In genomic region chr2:68349593-68350383, GRCm38 (mm10) we compare ENCODE assay signal across 9 mouse cellular contexts.
DNase-seq lines count a peak whose midpoint lies in the region; ATAC-seq and TF ChIP-seq lines count a peak whose summit lies in the region.
"Had no signal": no experiment of that assay in that cellular context is flagged by ENCODE, and none has a peak within 500 bp of the region (broad histone marks: within the 10 kb centered on the region; RNA-seq: fewer than 3 reads in every experiment).

No protein-coding gene starts in this region.

- H3K36me3 ChIP-seq in forebrain, postnatal 0 days (ENCODE audit: insufficient read depth): peaks cover 10% of the 10 kb centered on the region
- H3K36me3 ChIP-seq in megakaryocyte, embryonic 14.5 days (replicated peaks; ENCODE audit: low read length): no peaks in the 10 kb centered on the region
- H3K36me3 ChIP-seq: liver, embryonic 15.5 days had no signal

- no peaks in the 10 kb centered on the region for H3K4me1 ChIP-seq in forebrain, postnatal 0 days (ENCODE audit: insufficient read depth)
- peaks cover 8% of the 10 kb centered on the region; the same call in 1 of the 2 replicates for H3K4me1 ChIP-seq in megakaryocyte, embryonic 14.5 days
- H3K4me1 ChIP-seq: liver, embryonic 15.5 days had no signal

- TF ChIP-seq CTCF in Patski (IDR thresholded peaks at IDR 0.05): peak; percentile 89
- peak; percentile 90 for TF ChIP-seq CTCF in forebrain, postnatal 0 days (IDR thresholded peaks at IDR 0.05; ENCODE audit: low read depth)

- no peak overlapping the region for H3K9ac ChIP-seq in forebrain, postnatal 0 days
- H3K9ac ChIP-seq: liver, embryonic 15.5 days had no signal

- no peaks in the 10 kb centered on the region for H3K27me3 ChIP-seq in Patski
- H3K27me3 ChIP-seq in forebrain, postnatal 0 days (ENCODE audit: insufficient read depth, low read length): no peaks in the 10 kb centered on the region
- H3K27me3 ChIP-seq in megakaryocyte, embryonic 14.5 days (replicated peaks): peaks cover 5% of the 10 kb centered on the region
- H3K27me3 ChIP-seq: liver, embryonic 15.5 days had no signal

- H3K27ac ChIP-seq in forebrain, postnatal 0 days (ENCODE audit: low read depth, low read length): no peak overlapping the region
- H3K27ac ChIP-seq: liver, embryonic 15.5 days had no signal

- no peak for DNase-seq in Patski (ENCODE audit: low read depth, low spot score)
- DNase-seq in cerebellum, adult 11-12 months: peak; percentile 61
- DNase-seq in forebrain, postnatal 0 days: peak; percentile 91
- DNase-seq in induced T-regulatory cell, adult 2 months (ENCODE audit: low read depth): peak; percentile 84
- DNase-seq in left cerebral cortex, adult 18-20 months (ENCODE audit: low spot score in 2 of 2): peak; percentile 84 to 94
- DNase-seq in right cerebral cortex, postnatal 14 days: peak; percentile 90
- DNase-seq in urinary bladder, postnatal 36 days (ENCODE audit: low spot score in 2 of 2): peak; percentile 70 to 72

- ATAC-seq in Patski: peak; percentile 55
- ATAC-seq in forebrain, postnatal 0 days: peak; percentile 59

- POLR2A ChIA-PET in Patski (lab: Charles Lee): no interaction called here

- WGBS in forebrain, postnatal 0 days: 54% methylated on average over 24 of the region's 24 CpGs

- H3K4me2 ChIP-seq in forebrain, postnatal 0 days (ENCODE audit: low read depth): peak overlapping the region; percentile 40
- H3K4me2 ChIP-seq: liver, embryonic 15.5 days had no signal

- peak overlapping the region; percentile 21 for H3K4me3 ChIP-seq in forebrain, postnatal 0 days (ENCODE audit: low read depth, low read length)
- H3K4me3 ChIP-seq in megakaryocyte, embryonic 14.5 days (replicated peaks): peak overlapping the region; percentile 38
- H3K4me3 ChIP-seq: liver, embryonic 15.5 days had no signal

- CTCF ChIA-PET in Patski (lab: Charles Lee): interaction anchor here (0.8 to 1.7 kb wide), 12 partner anchors 9 to 816 kb away, joined by 3 to 6 read pairs (median 3); no protein-coding TSS in a partner anchor

- in situ Hi-C loops in Patski (cut with MboI; ENCODE audit: low pct_unique_long_range_greater_than_20kb): loop anchor here (10.0 to 25.0 kb wide), 8 partner anchors 105 to 1537 kb away; no protein-coding TSS in a partner anchor

- no peaks in the 10 kb centered on the region for H3K9me3 ChIP-seq in forebrain, postnatal 0 days (ENCODE audit: low read length)
- H3K9me3 ChIP-seq in megakaryocyte, embryonic 14.5 days: no peaks in the 10 kb centered on the region
- H3K9me3 ChIP-seq: liver, embryonic 15.5 days had no signal
